Mouse (Mus musculus): ENCODE results near the gene Msgn1.

DNA sequence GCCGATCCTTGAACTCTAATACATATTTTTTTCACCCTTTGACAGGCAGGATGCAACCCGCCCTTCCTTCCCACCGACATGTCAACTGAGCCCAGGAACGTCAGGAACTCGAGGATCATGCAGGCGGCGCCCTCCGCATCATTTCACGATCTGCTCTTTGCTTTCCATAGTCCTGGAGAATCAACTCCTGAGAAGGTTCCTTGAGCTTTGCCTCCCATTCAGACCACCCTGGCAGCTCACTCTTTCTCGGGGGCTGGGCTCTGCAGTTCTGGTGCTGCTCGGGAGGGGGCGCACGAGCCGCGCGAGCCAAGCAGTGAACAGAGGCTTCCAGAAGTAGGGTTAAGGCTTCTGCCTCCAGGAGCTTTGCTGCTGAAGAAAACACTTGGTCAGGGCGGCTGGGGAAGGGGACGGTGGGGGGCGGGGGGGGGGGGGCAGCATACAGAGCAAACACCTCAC lies 12.6 kb downstream of the Msgn1 start:
- TF ChIP-seq CTCF (IDR thresholded peaks at IDR 0.05; ENCODE audit: extremely low read depth, insufficient read depth, low read length) (peak; percentile 68), POLR2A (IDR thresholded peaks at IDR 0.05; ENCODE audit: extremely low read depth, insufficient read depth, low read length) (no peak)
